Mouse (Mus musculus): ENCODE measurements around the gene Tcf15. TPM values are rescaled to one million over a fixed set of nuclear protein-coding genes. Genes with fewer than 3 reads are reported as not detected.

Gene Tcf15
- polyA plus RNA-seq, 1 experiment = not detected

DNA sequence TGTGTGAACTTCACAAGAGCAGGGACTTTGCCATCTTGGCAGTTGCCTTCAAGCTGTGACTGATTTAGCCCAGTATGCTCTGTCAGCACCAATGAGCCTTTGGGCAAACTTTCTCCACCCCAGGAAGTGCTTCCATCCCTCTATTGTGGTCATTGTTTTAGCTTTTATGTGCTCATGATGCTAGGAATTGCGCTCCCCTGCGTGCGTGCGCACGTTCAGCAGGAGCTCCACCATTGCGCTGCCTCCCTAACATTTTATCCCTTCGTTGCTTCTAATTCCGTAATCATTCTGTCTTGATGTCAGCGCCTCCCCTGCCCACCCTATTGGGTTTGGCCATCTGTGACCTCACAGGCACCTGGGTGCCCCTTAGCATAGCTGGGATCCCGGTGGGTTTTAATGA, 36.8 kb upstream of the Tcf15 start:
- peaks cover 9% of the 10 kb centered on the region for H3K36me3 ChIP-seq (ENCODE audit: control insufficient read depth, insufficient read depth)
- H3K4me2 ChIP-seq (ENCODE audit: low read depth) = peak overlapping the region; percentile 76
- peaks cover 8% of the 10 kb centered on the region for H3K79me2 ChIP-seq (ENCODE audit: control insufficient read depth, insufficient read depth)
- TF ChIP-seq REST (IDR thresholded peaks at IDR 0.05; ENCODE audit: insufficient read depth, insufficient read length) = no peak
- TF ChIP-seq MAX (IDR thresholded peaks at IDR 0.05; ENCODE audit: low read depth) = no peak
- TF ChIP-seq USF1 (IDR thresholded peaks at IDR 0.05; ENCODE audit: low read depth) = no peak
- no peak for TF ChIP-seq MYOD1 (IDR thresholded peaks at IDR 0.05; ENCODE audit: control insufficient read depth in 1 of 3, insufficient read length in 2 of 3, low read depth in 2 of 3)
- TF ChIP-seq POLR2A (IDR thresholded peaks at IDR 0.05; ENCODE audit: insufficient read length, low read depth) = no peak
- TF ChIP-seq CEBPB (IDR thresholded peaks at IDR 0.05; ENCODE audit: insufficient read depth, poor library complexity, severe bottlenecking) = no peak
- no peak for TF ChIP-seq POLR2AphosphoS2 (IDR thresholded peaks at IDR 0.05; ENCODE audit: insufficient read length, low read depth)
- no peak for TF ChIP-seq SRF (IDR thresholded peaks at IDR 0.05; ENCODE audit: control insufficient read depth, insufficient read length, low read depth)
- TF ChIP-seq MYOG (IDR thresholded peaks at IDR 0.05; ENCODE audit: control insufficient read depth in 1 of 3, insufficient read depth in 1 of 3, insufficient read length in 2 of 3, low read depth in 2 of 3) = no peak
- TF ChIP-seq TCF12 (IDR thresholded peaks at IDR 0.05; ENCODE audit: insufficient read depth, poor library complexity, severe bottlenecking) = no peak
- no peak for TF ChIP-seq TCF3 (IDR thresholded peaks at IDR 0.05; ENCODE audit: insufficient read length, low read depth)
- no peak for TF ChIP-seq E2F4 (IDR thresholded peaks at IDR 0.05; ENCODE audit: insufficient read depth)
- H3K4me3 ChIP-seq = peak overlapping the region; percentile 48
- no peaks in the 10 kb centered on the region for H3K27me3 ChIP-seq (ENCODE audit: control insufficient read depth, insufficient read depth, insufficient read length)
- no peak overlapping the region for H3ac ChIP-seq (ENCODE audit: control insufficient read depth, insufficient read length)

DNA sequence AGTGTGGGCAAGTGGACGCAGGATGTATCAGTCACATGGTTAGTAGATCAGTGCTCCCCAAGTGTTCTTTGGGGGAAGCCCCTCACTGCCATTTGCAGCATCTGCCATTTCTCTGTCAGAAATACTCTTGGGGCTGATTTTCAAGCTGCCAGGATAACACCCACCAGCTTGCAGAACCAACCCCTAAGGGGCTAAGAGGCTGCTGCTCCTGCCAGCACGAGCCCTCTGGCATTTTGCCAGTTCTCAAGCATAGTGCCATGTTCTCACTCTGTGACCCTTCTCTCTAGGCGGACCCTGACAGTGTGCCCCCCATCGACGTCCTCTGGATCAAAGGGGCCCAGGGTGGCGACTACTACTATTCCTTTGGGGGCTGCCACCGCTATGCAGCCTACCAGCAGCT, 34.7 kb upstream of the Tcf15 start:
- Histone ChIP-seq H3K36me3 (ENCODE audit: control insufficient read depth, insufficient read depth) (peaks cover 9% of the 10 kb centered on the region), H3K79me2 (ENCODE audit: control insufficient read depth, insufficient read depth) (peaks cover 8% of the 10 kb centered on the region), H3K4me2 (ENCODE audit: low read depth) (no peak overlapping the region), H3ac (ENCODE audit: control insufficient read depth, insufficient read length) (no peak overlapping the region), H3K27me3 (ENCODE audit: control insufficient read depth, insufficient read depth, insufficient read length) (no peaks in the 10 kb centered on the region), H3K4me3 (no peak overlapping the region)
- no peak for TF ChIP-seq SRF (IDR thresholded peaks at IDR 0.05; ENCODE audit: control insufficient read depth, insufficient read length, low read depth)
- no peak for TF ChIP-seq MAX (IDR thresholded peaks at IDR 0.05; ENCODE audit: low read depth)
- no peak for TF ChIP-seq REST (IDR thresholded peaks at IDR 0.05; ENCODE audit: insufficient read depth, insufficient read length)

DNA sequence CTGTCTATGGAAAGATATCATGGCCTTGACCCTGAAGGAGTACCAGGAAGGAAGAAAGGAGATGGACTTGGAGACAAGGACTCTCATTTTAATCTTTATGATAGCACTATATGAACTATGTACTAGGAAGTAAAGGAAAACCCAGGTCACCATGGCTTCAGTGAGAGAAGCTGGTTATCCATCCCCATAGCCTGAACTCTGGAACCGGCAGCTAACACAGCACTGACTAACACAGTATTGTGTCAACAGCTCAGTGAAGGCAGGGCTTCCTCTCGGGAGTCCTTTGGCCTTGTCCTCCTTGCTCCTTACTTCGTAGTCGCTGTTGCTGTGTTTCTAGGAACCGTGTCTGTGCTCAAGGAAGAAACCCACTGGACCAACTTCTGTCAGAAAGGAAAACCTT, 34.0 kb upstream of the Tcf15 start:
- peaks cover 8% of the 10 kb centered on the region for H3K79me2 ChIP-seq (ENCODE audit: control insufficient read depth, insufficient read depth)
- H3K27me3 ChIP-seq (ENCODE audit: control insufficient read depth, insufficient read depth, insufficient read length) = peaks cover 4% of the 10 kb centered on the region
- TF ChIP-seq E2F4 (IDR thresholded peaks at IDR 0.05; ENCODE audit: insufficient read depth) (no peak), TCF3 (IDR thresholded peaks at IDR 0.05; ENCODE audit: insufficient read length, low read depth) (no peak), CEBPB (IDR thresholded peaks at IDR 0.05; ENCODE audit: insufficient read depth, poor library complexity, severe bottlenecking) (no peak), SRF (IDR thresholded peaks at IDR 0.05; ENCODE audit: control insufficient read depth, insufficient read length, low read depth) (no peak), REST (IDR thresholded peaks at IDR 0.05; ENCODE audit: insufficient read depth, insufficient read length) (no peak)
- H3ac ChIP-seq (ENCODE audit: control insufficient read depth, insufficient read length) = no peak overlapping the region
- H3K4me3 ChIP-seq = no peak overlapping the region
- H3K36me3 ChIP-seq (ENCODE audit: control insufficient read depth, insufficient read depth) = peaks cover 9% of the 10 kb centered on the region
- H3K4me2 ChIP-seq (ENCODE audit: low read depth) = no peak overlapping the region

DNA sequence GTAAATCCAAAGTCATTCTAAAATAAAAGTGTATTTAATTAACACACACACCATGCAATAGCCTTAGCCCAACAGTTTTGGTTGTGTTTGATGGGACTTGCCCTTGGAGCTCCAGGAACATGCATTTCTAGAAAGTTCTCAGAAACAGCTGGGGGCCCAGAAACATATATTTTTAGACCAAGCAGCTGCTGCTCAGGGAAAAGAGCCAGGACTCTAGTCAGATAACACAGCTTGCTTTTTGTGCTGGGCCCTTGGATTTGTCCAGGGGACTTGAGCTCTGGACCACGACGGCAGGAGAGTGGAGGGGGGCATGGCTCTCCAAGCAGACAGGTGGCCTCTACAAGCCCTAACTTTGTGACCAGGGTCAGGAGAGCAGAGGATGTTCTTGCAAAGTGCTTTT, 32.0 kb upstream of the Tcf15 start:
- Histone ChIP-seq H3K79me2 (ENCODE audit: control insufficient read depth, insufficient read depth) (peaks cover 3% of the 10 kb centered on the region), H3K4me2 (ENCODE audit: low read depth) (no peak overlapping the region), H3K36me3 (ENCODE audit: control insufficient read depth, insufficient read depth) (peaks cover 9% of the 10 kb centered on the region), H3K4me3 (no peak overlapping the region), H3K27me3 (ENCODE audit: control insufficient read depth, insufficient read depth, insufficient read length) (peaks cover 16% of the 10 kb centered on the region), H3ac (ENCODE audit: control insufficient read depth, insufficient read length) (no peak overlapping the region)
- TF ChIP-seq MYOD1 (IDR thresholded peaks at IDR 0.05; ENCODE audit: control insufficient read depth in 1 of 3, insufficient read length in 2 of 3, low read depth in 2 of 3) = peak; percentile 25 to 37 (median 34)
- no peak for TF ChIP-seq MAX (IDR thresholded peaks at IDR 0.05; ENCODE audit: low read depth)
- TF ChIP-seq REST (IDR thresholded peaks at IDR 0.05; ENCODE audit: insufficient read depth, insufficient read length) = no peak
- peak in 2 of 3 experiments; percentile 57 to 87 for TF ChIP-seq MYOG (IDR thresholded peaks at IDR 0.05; ENCODE audit: control insufficient read depth in 1 of 3, insufficient read depth in 1 of 3, insufficient read length in 2 of 3, low read depth in 2 of 3)
- no peak for TF ChIP-seq TCF3 (IDR thresholded peaks at IDR 0.05; ENCODE audit: insufficient read length, low read depth)
- peak; percentile 76 for TF ChIP-seq TCF12 (IDR thresholded peaks at IDR 0.05; ENCODE audit: insufficient read depth, poor library complexity, severe bottlenecking)
- TF ChIP-seq POLR2AphosphoS2 (IDR thresholded peaks at IDR 0.05; ENCODE audit: insufficient read length, low read depth) = no peak
- TF ChIP-seq USF1 (IDR thresholded peaks at IDR 0.05; ENCODE audit: low read depth) = no peak

DNA sequence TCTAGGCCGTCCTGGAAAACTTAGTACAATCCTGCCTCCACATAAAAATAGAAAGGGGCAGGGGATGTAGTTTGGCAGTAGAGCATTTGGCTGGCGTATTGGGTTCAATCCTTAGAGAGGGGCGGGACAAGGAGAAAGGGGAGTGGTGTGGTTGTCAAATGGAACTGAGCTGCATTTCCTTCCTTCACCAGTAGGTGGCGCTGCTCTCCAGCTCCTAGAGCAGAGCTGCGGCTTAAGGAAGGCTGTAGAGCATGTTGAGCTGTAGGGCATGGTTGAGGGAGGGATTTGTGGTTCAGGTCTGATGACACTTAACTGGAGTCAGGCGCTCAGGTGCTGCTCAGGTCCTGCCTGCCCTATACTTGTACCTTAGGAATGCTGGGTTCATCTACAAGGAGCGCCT, 31.4 kb upstream of the Tcf15 start:
- H3K4me3 ChIP-seq = no peak overlapping the region
- peaks cover 16% of the 10 kb centered on the region for H3K27me3 ChIP-seq (ENCODE audit: control insufficient read depth, insufficient read depth, insufficient read length)
- peaks cover 9% of the 10 kb centered on the region for H3K36me3 ChIP-seq (ENCODE audit: control insufficient read depth, insufficient read depth)
- no peaks in the 10 kb centered on the region for H3K79me2 ChIP-seq (ENCODE audit: control insufficient read depth, insufficient read depth)
- TF ChIP-seq USF1 (IDR thresholded peaks at IDR 0.05; ENCODE audit: low read depth) (no peak), POLR2AphosphoS2 (IDR thresholded peaks at IDR 0.05; ENCODE audit: insufficient read length, low read depth) (peak; percentile 69), SRF (IDR thresholded peaks at IDR 0.05; ENCODE audit: control insufficient read depth, insufficient read length, low read depth) (peak; percentile 29)
- no peak overlapping the region for H3ac ChIP-seq (ENCODE audit: control insufficient read depth, insufficient read length)
- H3K4me2 ChIP-seq (ENCODE audit: low read depth) = no peak overlapping the region
